Mouse (Mus musculus): ENCODE data around the gene Ppp1r14a.

The Ppp1r14a gene

GRCm38 (mm10) chr7:29334156-29334555, 45.0 kb downstream of the Ppp1r14a start:
- no peak for DNase-seq (ENCODE audit: low spot score)

GRCm38 (mm10) chr7:29335276-29335675, 46.2 kb downstream of the Ppp1r14a start:
- DNase-seq (ENCODE audit: low spot score) = no peak

DNA sequence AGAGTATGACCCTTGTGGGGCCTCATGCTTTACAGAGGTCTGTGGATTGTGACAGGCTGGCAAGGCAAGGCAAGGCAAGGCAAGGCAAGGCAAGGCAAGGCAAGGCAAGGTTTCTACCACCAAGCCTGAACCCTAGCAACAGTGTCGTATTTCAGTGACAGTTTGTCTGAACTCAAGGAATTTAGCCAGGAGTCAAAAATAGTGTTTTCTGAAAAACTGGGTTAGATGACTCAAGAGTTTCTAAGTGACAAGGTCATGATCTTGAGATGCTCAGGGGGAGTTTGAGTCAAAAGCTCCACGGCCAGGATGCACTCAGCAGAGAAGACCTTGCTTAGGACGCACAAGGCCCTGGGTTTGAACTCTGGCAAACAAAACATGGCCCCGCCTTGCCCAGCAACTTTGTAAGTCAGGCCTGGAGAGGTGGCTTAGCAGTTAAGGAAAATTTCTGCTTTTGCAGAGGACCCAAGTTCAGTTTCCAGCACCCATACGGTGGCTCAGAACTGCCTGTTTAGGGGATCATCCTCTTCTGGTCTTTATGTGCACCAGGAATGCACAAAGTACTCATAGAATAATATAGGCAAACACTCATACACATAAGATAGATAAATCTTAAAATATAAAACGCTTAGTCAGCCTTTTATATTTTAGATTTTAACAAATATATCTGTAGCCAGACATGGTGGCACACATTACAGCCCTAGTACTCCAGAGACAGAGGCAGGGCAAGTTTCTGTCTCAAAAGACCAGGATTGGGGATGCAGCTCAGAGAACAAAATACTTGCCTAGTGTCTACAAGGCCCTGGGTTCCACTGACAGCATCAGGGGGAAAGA, 46.9 kb downstream of the Ppp1r14a start:
- DNase-seq (ENCODE audit: low spot score) = no peak

- no peak for DNase-seq (ENCODE audit: low spot score)
Observed at GRCm38 (mm10) chr7:29336795-29337319, 47.7 kb downstream of the Ppp1r14a start.

GRCm38 (mm10) chr7:29337766-29338165, 48.7 kb downstream of the Ppp1r14a start:
- DNase-seq (ENCODE audit: low spot score) = no peak

GRCm38 (mm10) chr7:29338351-29338919, 49.3 kb downstream of the Ppp1r14a start:
- DNase-seq (ENCODE audit: low spot score) = no peak

DNA sequence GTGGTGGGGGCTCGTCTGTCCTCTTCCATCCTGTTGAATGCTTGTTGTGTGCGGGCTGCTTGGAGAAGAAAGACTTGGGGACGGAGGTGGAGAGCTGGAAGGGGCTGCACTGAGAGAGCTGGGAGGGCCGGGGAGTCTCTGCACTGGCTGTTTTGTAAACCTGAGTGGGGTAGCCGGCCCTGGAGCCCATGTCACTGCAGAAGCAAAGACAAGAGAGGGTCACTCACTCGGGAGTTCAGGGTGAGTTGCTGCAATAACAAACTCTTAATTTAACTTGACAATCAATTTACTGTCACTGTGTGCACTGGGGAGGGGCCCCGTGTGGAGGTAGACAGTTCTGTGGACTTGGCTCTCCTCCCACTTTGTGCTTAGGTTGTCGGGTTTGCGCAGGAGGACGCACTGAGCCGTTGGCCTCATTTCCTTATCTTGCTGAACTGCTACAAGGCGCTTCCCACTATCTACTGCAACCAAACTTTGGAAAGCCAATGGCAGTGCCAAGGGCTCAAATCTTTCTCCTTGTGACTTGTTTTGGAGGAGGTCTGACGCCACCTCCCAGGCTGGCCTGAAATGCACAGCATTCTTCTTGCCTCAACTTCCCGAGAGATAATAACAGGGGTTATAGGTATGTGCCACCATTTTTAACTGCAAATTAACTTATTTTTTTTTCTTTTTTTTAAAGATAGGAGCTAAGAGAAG, 50.0 kb downstream of the Ppp1r14a start:
- DNase-seq (ENCODE audit: low spot score) = no peak

DNA sequence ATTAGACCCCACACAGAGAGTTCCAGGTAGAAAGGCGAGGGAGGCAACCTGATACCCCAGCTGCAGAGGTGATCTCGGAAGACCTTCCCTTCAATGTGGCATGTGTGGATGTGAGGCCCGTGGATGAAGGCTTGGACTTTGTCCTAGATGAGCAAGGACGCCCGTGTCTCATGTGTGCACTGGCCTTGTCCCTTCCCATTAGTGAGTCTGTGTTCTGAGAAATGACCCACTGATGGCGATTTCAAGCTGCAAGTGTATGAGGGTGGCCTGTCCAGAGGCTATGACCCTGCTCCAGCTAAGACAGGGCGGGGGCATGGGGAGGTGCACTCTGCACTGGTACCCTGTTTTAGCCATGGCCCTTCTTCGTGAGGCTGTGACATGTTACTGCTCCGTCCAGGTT, 51.1 kb downstream of the Ppp1r14a start:
- no peak for DNase-seq (ENCODE audit: low spot score)

GRCm38 (mm10) chr7:29340838-29341237, 51.7 kb downstream of the Ppp1r14a start:
- DNase-seq (ENCODE audit: low spot score) = no peak

GRCm38 (mm10) chr7:29341722-29342121, 52.6 kb downstream of the Ppp1r14a start:
- no peak for DNase-seq (ENCODE audit: low spot score)

- no peak for DNase-seq (ENCODE audit: low spot score)
Observed at GRCm38 (mm10) chr7:29342489-29343092, 53.5 kb downstream of the Ppp1r14a start.

All from T-cell, adult 2 months (primary cell).